Mouse (Mus musculus) testis, adult 2 months (tissue): ENCODE measurements around the gene Baz2b.

Experiments
- CTCF ChIP-seq: fragments of 200-500 bp; IDR thresholded peaks from 2 replicates; pipeline ENCODE4 v1.5.1; 2012; ENCODE audit warnings: low read depth, mild to moderate bottlenecking, inconsistent platforms, low read length, moderate library complexity; ENCODE audit not compliant: control insufficient read depth, insufficient read depth, insufficient replicate concordance
- POLR2A ChIP-seq: fragments of 200-500 bp; IDR thresholded peaks from 2 replicates; pipeline ENCODE4 v1.6.1; 2012; ENCODE audit warnings: low read depth, mild to moderate bottlenecking, inconsistent platforms, low read length, moderate library complexity; ENCODE audit not compliant: control insufficient read depth

DNA sequence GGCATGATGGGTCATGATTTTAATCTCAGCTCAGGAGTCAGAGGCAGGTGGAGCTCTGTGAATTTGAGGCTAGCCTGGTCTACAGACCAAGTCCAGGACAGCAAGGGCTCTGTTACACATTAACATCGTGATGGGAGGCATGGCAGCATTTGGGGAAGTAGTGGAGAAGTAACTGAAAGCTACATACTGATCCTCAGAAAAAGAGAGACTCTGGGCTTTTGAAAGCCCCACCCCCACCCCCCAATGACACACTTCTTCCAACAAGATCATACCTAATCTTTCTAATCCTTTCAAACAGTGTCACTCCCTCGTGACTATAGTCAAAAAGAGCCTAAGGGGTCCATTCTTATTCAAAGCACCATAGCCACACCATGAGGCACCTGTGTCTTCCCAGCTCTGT lies 73.8 kb downstream of the Baz2b start:
- TF ChIP-seq CTCF (no peak), POLR2A (no peak)
